Mouse (Mus musculus) ES-Bruce4 (cell line): ENCODE measurements around the gene Spata31d1a.

Experiments
- CTCF ChIP-seq: IDR thresholded peaks from one replicate; pipeline ENCODE4 v1.8.1; 2011; ENCODE audit warnings: low read depth, low read length
- EP300 ChIP-seq: IDR thresholded peaks from 2 replicates; pipeline ENCODE4 v1.6.1; 2011; ENCODE audit warnings: low read depth, low read length; ENCODE audit not compliant: insufficient read depth
- POLR2A ChIP-seq: IDR thresholded peaks from one replicate; pipeline ENCODE4 v1.8.1; 2011; ENCODE audit warnings: low read length; ENCODE audit not compliant: insufficient read depth

DNA sequence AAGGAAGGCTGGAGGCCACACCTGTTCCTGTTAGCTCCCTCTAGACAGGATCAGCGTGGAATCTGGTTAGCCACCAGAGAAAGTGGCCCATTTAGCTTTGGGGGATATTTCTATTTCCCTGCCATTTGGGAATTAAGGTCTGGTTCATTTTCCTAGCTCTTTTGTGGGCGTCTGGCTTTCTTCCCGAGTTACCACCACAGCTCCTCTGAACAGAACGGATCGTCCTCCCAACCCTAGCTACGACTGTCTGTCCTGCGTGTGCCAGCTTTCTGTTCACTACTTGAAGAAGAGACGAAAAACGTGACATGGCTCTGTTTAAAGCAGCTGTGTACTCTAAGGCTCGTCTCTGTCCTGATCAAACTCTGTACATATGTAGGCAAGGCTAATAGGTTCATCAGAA lies 40.2 kb downstream of the Spata31d1a start:
- no peak for TF ChIP-seq POLR2A
- TF ChIP-seq EP300 = no peak
- TF ChIP-seq CTCF = no peak
